30 mouse cellular contexts compared by ENCODE assay signal in genomic region chr9:7577371-7577770, GRCm38 (mm10). TPM values are rescaled to one million over a fixed set of nuclear protein-coding genes. Genes with fewer than 3 reads are reported as not detected.
DNase-seq lines count a peak whose midpoint lies in the region; ATAC-seq and TF ChIP-seq lines count a peak whose summit lies in the region.
"Had no signal": no experiment of that assay in that cellular context is flagged by ENCODE, and none has a peak within 500 bp of the region (broad histone marks: within the 10 kb centered on the region; RNA-seq: fewer than 3 reads in every experiment).

No protein-coding gene starts in this region.

- no peak overlapping the region for H3K4me2 ChIP-seq in forebrain, postnatal 0 days (ENCODE audit: low read depth)
- H3K4me2 ChIP-seq in forebrain, embryonic 14.5 days (ENCODE audit: low read length): no peak overlapping the region
- H3K4me2 ChIP-seq: embryonic facial prominence, embryonic 12.5 days; forebrain, embryonic 12.5 days; forebrain, embryonic 15.5 days had no signal

- no peaks in the 10 kb centered on the region for H3K36me3 ChIP-seq in forebrain, postnatal 0 days (ENCODE audit: insufficient read depth)
- no peaks in the 10 kb centered on the region for H3K36me3 ChIP-seq in forebrain, embryonic 14.5 days (ENCODE audit: control insufficient read depth, insufficient read depth, low read length)
- H3K36me3 ChIP-seq: embryonic facial prominence, embryonic 10.5 days; embryonic facial prominence, embryonic 12.5 days; forebrain, embryonic 10.5 days; forebrain, embryonic 12.5 days; forebrain, embryonic 15.5 days; G1E had no signal

- H3K9me3 ChIP-seq in forebrain, postnatal 0 days (ENCODE audit: low read length): no peaks in the 10 kb centered on the region
- no peaks in the 10 kb centered on the region for H3K9me3 ChIP-seq in forebrain, embryonic 14.5 days (replicated peaks; ENCODE audit: control insufficient read depth, low read length)
- H3K9me3 ChIP-seq: embryonic facial prominence, embryonic 10.5 days; embryonic facial prominence, embryonic 12.5 days; forebrain, embryonic 10.5 days; forebrain, embryonic 12.5 days; forebrain, embryonic 15.5 days; G1E had no signal

- no peak for TF ChIP-seq CTCF in bone marrow, adult 2 months (IDR thresholded peaks at IDR 0.05; ENCODE audit: control insufficient read depth, insufficient read depth, low read length)
- no peak for TF ChIP-seq CTCF in forebrain, postnatal 0 days (IDR thresholded peaks at IDR 0.05; ENCODE audit: low read depth)

- peak overlapping the region; percentile 74; the same call in 1 of the 2 replicates for H3K27ac ChIP-seq in bone marrow, adult 2 months (ENCODE audit: control insufficient read depth, insufficient read depth, low read depth, low read length, poor library complexity)
- no peak overlapping the region for H3K27ac ChIP-seq in forebrain, postnatal 0 days (ENCODE audit: low read depth, low read length)
- no peak overlapping the region for H3K27ac ChIP-seq in forebrain, embryonic 14.5 days (ENCODE audit: low read depth, low read length)
- H3K27ac ChIP-seq: embryonic facial prominence, embryonic 10.5 days; embryonic facial prominence, embryonic 12.5 days; forebrain, embryonic 10.5 days; forebrain, embryonic 12.5 days; forebrain, embryonic 15.5 days had no signal

- TF ChIP-seq POLR2A in bone marrow, adult 2 months (IDR thresholded peaks at IDR 0.05; ENCODE audit: borderline replicate concordance, control insufficient read depth, low read depth, low read length): no peak

- H3K9ac ChIP-seq in forebrain, postnatal 0 days: no peak overlapping the region
- no peak overlapping the region for H3K9ac ChIP-seq in forebrain, embryonic 14.5 days (ENCODE audit: low read length)
- H3K9ac ChIP-seq: embryonic facial prominence, embryonic 12.5 days; forebrain, embryonic 12.5 days; forebrain, embryonic 15.5 days had no signal

- peak; percentile 77 for ATAC-seq in megakaryocyte, adult 5-6 weeks (ENCODE audit: poor library complexity, severe bottlenecking)
- ATAC-seq in erythroid progenitor cell, adult 5-6 weeks (replicated peaks; ENCODE audit: low FRiP score, poor library complexity, severe bottlenecking): no peak
- ATAC-seq in forebrain, postnatal 0 days: no peak
- ATAC-seq in forebrain, embryonic 14.5 days: no peak
- ATAC-seq: activated CD4-positive, CD25-positive, alpha-beta regulatory T cell, adult 4 months; CD4-positive, CD25-positive, alpha-beta regulatory T cell, adult 4 months; forebrain, embryonic 15.5 days; Patski had no signal

- DNase-seq in 416B (ENCODE audit: low read depth): peak; percentile 23
- DNase-seq in forebrain, postnatal 0 days: no peak
- no peak for DNase-seq in forebrain, embryonic 14.5 days (ENCODE audit: low spot score)
- DNase-seq: adrenal gland, adult 8-10 months; adrenal gland, postnatal 14 days; adrenal gland, postnatal 36 days; B cell, adult 2 months; cerebellum, adult 11 months; cerebellum, adult 18-20 months; cerebellum, adult 8-10 months; cerebellum, adult 9-11 months; cerebellum, postnatal 25 days had no signal

- WGBS in bone marrow, adult 2 months: 48% methylated on average over 2 of the region's 2 CpGs
- WGBS in forebrain, postnatal 0 days: 95% methylated on average over 2 of the region's 2 CpGs
- 93% methylated on average over 2 of the region's 2 CpGs for WGBS in forebrain, embryonic 14.5 days

- H3K4me3 ChIP-seq in bone marrow, adult 2 months (replicated peaks; ENCODE audit: control insufficient read depth, low read depth, low read length): no peak overlapping the region
- H3K4me3 ChIP-seq in forebrain, postnatal 0 days (ENCODE audit: low read depth, low read length): no peak overlapping the region
- H3K4me3 ChIP-seq in forebrain, embryonic 14.5 days (ENCODE audit: low read depth, low read length): no peak overlapping the region
- H3K4me3 ChIP-seq: embryonic facial prominence, embryonic 10.5 days; embryonic facial prominence, embryonic 12.5 days; forebrain, embryonic 10.5 days; forebrain, embryonic 12.5 days; forebrain, embryonic 15.5 days had no signal

- H3K27me3 ChIP-seq in forebrain, postnatal 0 days (ENCODE audit: insufficient read depth, low read length): no peaks in the 10 kb centered on the region
- no peaks in the 10 kb centered on the region for H3K27me3 ChIP-seq in forebrain, embryonic 14.5 days (replicated peaks; ENCODE audit: control insufficient read depth, insufficient read depth, low read length)
- H3K27me3 ChIP-seq: CH12.LX; embryonic facial prominence, embryonic 12.5 days; forebrain, embryonic 12.5 days; forebrain, embryonic 15.5 days; Patski had no signal

- peaks cover 4% of the 10 kb centered on the region; the same call in 1 of the 2 replicates for H3K4me1 ChIP-seq in bone marrow, adult 2 months (ENCODE audit: control insufficient read depth, insufficient read depth, low read length)
- no peaks in the 10 kb centered on the region for H3K4me1 ChIP-seq in forebrain, postnatal 0 days (ENCODE audit: insufficient read depth)
- H3K4me1 ChIP-seq in forebrain, embryonic 14.5 days (ENCODE audit: control insufficient read depth, insufficient read depth, low read length): no peaks in the 10 kb centered on the region
- H3K4me1 ChIP-seq: embryonic facial prominence, embryonic 10.5 days; embryonic facial prominence, embryonic 12.5 days; forebrain, embryonic 10.5 days; forebrain, embryonic 12.5 days; forebrain, embryonic 15.5 days had no signal

RNA-seq across cellular contexts. Expression of gene Mmp27, which starts 6.2 kb away (rescaled TPM):
- 1.3 TPM in 1 of 2 replicates, not detected in the other for polyA plus RNA-seq in bone marrow, adult 2 months (2011; ENCODE audit: insufficient read depth, insufficient read length, low replicate concordance, missing spikeins)
- 0.13 and 0.21 TPM in 2 replicates for total RNA-seq in megakaryocyte, adult 5-6 weeks (2015)
- 0.45 and 0.66 TPM in 2 replicates for total RNA-seq in megakaryocyte, adult 5-6 weeks (2017)
- total RNA-seq in erythroid progenitor cell, adult 5-6 weeks (2015; ENCODE audit: low replicate concordance): not detected in 2 replicates
- total RNA-seq in erythroid progenitor cell, adult 5-6 weeks (2017; ENCODE audit: low replicate concordance): not detected in 2 replicates
- total RNA-seq in forebrain, postnatal 0 days (2014; rRNA removed): not detected in 2 replicates
- polyA plus RNA-seq in forebrain, postnatal 0 days (2015; fragmentation: Nextera tagmentation; extraction: Ambion mirVana): not detected in 2 replicates
- not detected in 2 replicates for polyA plus RNA-seq in forebrain, embryonic 14.5 days (2014; fragmentation: Nextera tagmentation; extraction: Ambion mirVana)
- total RNA-seq: CH12.LX had no signal
- polyA plus RNA-seq: activated CD4-positive, CD25-positive, alpha-beta regulatory T cell, adult 4 months; brain, embryonic 14.5 days; cortical plate, adult 2 months; embryonic facial prominence, embryonic 10.5 days; embryonic facial prominence, embryonic 12.5 days; forebrain, embryonic 10.5 days; forebrain, embryonic 12.5 days; forebrain, embryonic 15.5 days; frontal cortex, adult 2 months; G1E had no signal

RNA-seq across cellular contexts. Expression of gene Mmp8, which starts 19.1 kb away (rescaled TPM):
- 66.3 and 247 TPM in 2 replicates for polyA plus RNA-seq in bone marrow, adult 2 months (2011; ENCODE audit: insufficient read depth, insufficient read length, low replicate concordance, missing spikeins)
- total RNA-seq in megakaryocyte, adult 5-6 weeks (2015): 404 and 435 TPM in 2 replicates
- 512 and 543 TPM in 2 replicates for total RNA-seq in megakaryocyte, adult 5-6 weeks (2017)
- total RNA-seq in erythroid progenitor cell, adult 5-6 weeks (2015; ENCODE audit: low replicate concordance): 25.6 and 53.0 TPM in 2 replicates
- 34.0 and 41.5 TPM in 2 replicates for total RNA-seq in erythroid progenitor cell, adult 5-6 weeks (2017; ENCODE audit: low replicate concordance)
- total RNA-seq in forebrain, postnatal 0 days (2014; rRNA removed): 0.90 TPM in 1 of 2 replicates, not detected in the other
- 0.10 and 0.19 TPM in 2 replicates for polyA plus RNA-seq in forebrain, postnatal 0 days (2015; fragmentation: Nextera tagmentation; extraction: Ambion mirVana)
- not detected in 2 replicates for polyA plus RNA-seq in forebrain, embryonic 14.5 days (2014; fragmentation: Nextera tagmentation; extraction: Ambion mirVana)
- total RNA-seq: CH12.LX had no signal
- polyA plus RNA-seq: cortical plate, adult 2 months; embryonic facial prominence, embryonic 10.5 days; forebrain, embryonic 12.5 days; forebrain, embryonic 15.5 days had no signal

RNA-seq across cellular contexts. Expression of gene Mmp20, which starts 50.7 kb away (rescaled TPM):
- not detected in 2 replicates for polyA plus RNA-seq in bone marrow, adult 2 months (2011; ENCODE audit: insufficient read depth, insufficient read length, low replicate concordance, missing spikeins)
- not detected in 2 replicates for total RNA-seq in megakaryocyte, adult 5-6 weeks (2015)
- total RNA-seq in megakaryocyte, adult 5-6 weeks (2017): not detected in 2 replicates
- not detected in 2 replicates for total RNA-seq in erythroid progenitor cell, adult 5-6 weeks (2015; ENCODE audit: low replicate concordance)
- total RNA-seq in erythroid progenitor cell, adult 5-6 weeks (2017; ENCODE audit: low replicate concordance): not detected in 2 replicates
- total RNA-seq in forebrain, postnatal 0 days (2014; rRNA removed): not detected in 2 replicates
- polyA plus RNA-seq in forebrain, postnatal 0 days (2015; fragmentation: Nextera tagmentation; extraction: Ambion mirVana): not detected in 2 replicates
- not detected in 2 replicates for polyA plus RNA-seq in forebrain, embryonic 14.5 days (2014; fragmentation: Nextera tagmentation; extraction: Ambion mirVana)
- total RNA-seq: adrenal gland, adult 18-20 months; adrenal gland, adult 8-10 months; adrenal gland, postnatal 14 days; adrenal gland, postnatal 36 days; G1E had no signal
- polyA plus RNA-seq: activated CD4-positive, CD25-positive, alpha-beta regulatory T cell, adult 4 months; brain, embryonic 14.5 days; CD4-positive, CD25-positive, alpha-beta regulatory T cell, adult 4 months; cortical plate, adult 2 months; embryonic facial prominence, embryonic 10.5 days; embryonic facial prominence, embryonic 12.5 days; embryonic facial prominence, embryonic 14.5 days; forebrain, embryonic 10.5 days; forebrain, embryonic 12.5 days; forebrain, embryonic 15.5 days; frontal cortex, adult 2 months; G1E; Patski had no signal

Comparison
In these comparisons a context has a peak if more than half of its experiments do, and no peak if none do; other contexts are left out.
1. RNA of gene Mmp8, which starts 19.1 kb away (total RNA-seq): 404 to 543 TPM in megakaryocyte, adult 5-6 weeks and 25.6 to 53.0 TPM in erythroid progenitor cell, adult 5-6 weeks; 0.90 TPM in forebrain, postnatal 0 days; every median in the first group is over 10 times any median in the second.